Mouse (Mus musculus) heart, postnatal 0 days (tissue): ENCODE measurements around the gene D8Ertd738e. TPM values are rescaled to one million over a fixed set of nuclear protein-coding genes. Genes with fewer than 3 reads are reported as not detected.

Experiments
- ATAC-seq: fragments of 200-750 bp; cut with Nextera tagmentation; 2 replicates; pipeline ENCODE4 v1.8.0; 2017; ENCODE audit warnings: low read depth, moderate number of reproducible peaks, moderate library complexity; ENCODE audit not compliant: insufficient read depth
- DNase-seq: peaks from one replicate; pipeline ENCODE4 v3.0.0-alpha.2; 2016; ENCODE audit warnings: low spot score
- H3K27ac ChIP-seq: fragments of 300-500 bp; sonication (generic); 2 replicates; pipeline ENCODE4 v1.5.1; 2014; ENCODE audit warnings: low read depth, mild to moderate bottlenecking
- H3K27me3 ChIP-seq: fragments of 300-500 bp; sonication (generic); 2 replicates; pipeline ENCODE4 v1.6.1; 2014; ENCODE audit warnings: low read length, mixed read lengths; ENCODE audit not compliant: control insufficient read depth, insufficient read depth
- H3K36me3 ChIP-seq: fragments of 300-500 bp; sonication (generic); replicated peaks from 2 replicates; pipeline ENCODE4 v1.6.1; 2014; ENCODE audit warnings: low read length, mixed read lengths; ENCODE audit not compliant: control insufficient read depth, insufficient read depth
- H3K4me1 ChIP-seq: fragments of 300-500 bp; sonication (generic); 2 replicates; pipeline ENCODE4 v1.6.1; 2014; ENCODE audit warnings: antibody characterized with exemption; ENCODE audit not compliant: control insufficient read depth, insufficient read depth
- H3K4me2 ChIP-seq: fragments of 300-500 bp; sonication (generic); 2 replicates; pipeline ENCODE4 v1.6.1; 2014; ENCODE audit warnings: low read depth, mild to moderate bottlenecking, low read length, moderate library complexity
- H3K4me3 ChIP-seq: fragments of 300-500 bp; sonication (generic); 2 replicates; pipeline ENCODE4 v1.5.1; 2014; ENCODE audit warnings: low read depth, low read length
- H3K9ac ChIP-seq: fragments of 300-500 bp; sonication (generic); replicated peaks from 2 replicates; pipeline ENCODE4 v1.6.1; 2014; ENCODE audit warnings: low read depth, low read length, mixed read lengths
- H3K9me3 ChIP-seq: fragments of 300-500 bp; sonication (generic); replicated peaks from 2 replicates; pipeline ENCODE4 v1.6.1; 2016; ENCODE audit warnings: low read length; ENCODE audit not compliant: control insufficient read depth
- CTCF ChIP-seq: IDR thresholded peaks from 2 replicates; pipeline ENCODE4 v1.5.1; 2016; ENCODE audit warnings: antibody characterized with exemption, control low read depth, low read depth
- EP300 ChIP-seq: IDR thresholded peaks from 2 replicates; pipeline ENCODE4 v1.6.1; 2016; ENCODE audit warnings: antibody characterized with exemption, low read depth
- WGBS: fragments of 180-500 bp; shearing (Covaris S2); extraction: QIAGEN DNeasy Blood & Tissue Kit; methylation state at CpG from one replicate; pipeline ENCODE4 v1.1.7; 2014; 5-methylcytosine and 5-hydroxymethylcytosine counted together
- polyA plus RNA-seq: library from polyadenylated mRNA; unstranded; fragments of >200 nt; fragmentation: Nextera tagmentation; extraction: Ambion mirVana; gene quantifications from 2 replicates; pipeline ENCODE4 v1.2.1, GENCODE M21; 2015
- total RNA-seq: library from RNA; depleted of rRNA; stranded (reverse); fragments of >200 nt; gene quantifications from 2 replicates; pipeline ENCODE4 v1.2.3, GENCODE M21; 2014; ENCODE audit warnings: low replicate concordance; rRNA removed

Gene D8Ertd738e
- total RNA-seq: 90.3 and 93.2 TPM in 2 replicates
- 382 and 414 TPM in 2 replicates for polyA plus RNA-seq

GRCm38 (mm10) chr8:84249257-84250170, at the start of gene D8Ertd738e:
Gene D8Ertd738e, minus strand, starts transcription at chr8:84249719.
- peak within 1 kb of the TSS; percentile 73 for H3K9ac ChIP-seq
- peak; percentile 94 for ATAC-seq
- H3K36me3 ChIP-seq: peaks cover 67% of the 10 kb centered on the region
- DNase-seq: peak; percentile 94
- 3% methylated on average over 52 of the region's 52 CpGs for WGBS
- TF ChIP-seq EP300: peak; percentile 26; the same call in 1 of the 2 replicates
- no peak for TF ChIP-seq CTCF
- no peaks in the 10 kb centered on the region for H3K27me3 ChIP-seq
- H3K27ac ChIP-seq: peak within 1 kb of the TSS; percentile 85
- H3K4me1 ChIP-seq: no peaks in the 10 kb centered on the region
- H3K9me3 ChIP-seq: no peaks in the 10 kb centered on the region
- peak within 1 kb of the TSS; percentile 81 for H3K4me3 ChIP-seq
- peak within 1 kb of the TSS; percentile 87 for H3K4me2 ChIP-seq

- no peak for TF ChIP-seq CTCF
- TF ChIP-seq EP300: no peak
- no peak overlapping the region for H3K4me3 ChIP-seq
- H3K27me3 ChIP-seq: no peaks in the 10 kb centered on the region
- ATAC-seq (no peak), DNase-seq (no peak)
- no peak overlapping the region for H3K27ac ChIP-seq
- H3K4me2 ChIP-seq: no peak overlapping the region
- 0 out of 2 replicates have a peak, but pooled peaks cover 11% of the 10 kb centered on the region for H3K9me3 ChIP-seq
- 71% methylated on average over 5 of the region's 5 CpGs for WGBS
- H3K4me1 ChIP-seq: no peaks in the 10 kb centered on the region
- no peak overlapping the region for H3K9ac ChIP-seq
- H3K36me3 ChIP-seq: no peaks in the 10 kb centered on the region
These were observed 47.7 kb upstream of the D8Ertd738e start for GRCm38 (mm10) chr8:84297029-84297785.

- no peak for ATAC-seq
- Histone ChIP-seq H3K36me3 (no peaks in the 10 kb centered on the region), H3K4me2 (no peak overlapping the region), H3K9me3 (no peaks in the 10 kb centered on the region), H3K4me3 (no peak overlapping the region), H3K4me1 (no peaks in the 10 kb centered on the region), H3K27ac (no peak overlapping the region), H3K9ac (no peak overlapping the region), H3K27me3 (no peaks in the 10 kb centered on the region)
- peak; percentile 57 for DNase-seq
- 22% methylated on average over 8 of the region's 8 CpGs for WGBS
- no peak for TF ChIP-seq EP300
- peak; percentile 67 for TF ChIP-seq CTCF
These were observed 42.2 kb upstream of the D8Ertd738e start for GRCm38 (mm10) chr8:84291688-84292087.

GRCm38 (mm10) chr8:84291086-84291485, 41.6 kb upstream of the D8Ertd738e start:
- Histone ChIP-seq H3K4me2 (no peak overlapping the region), H3K36me3 (no peaks in the 10 kb centered on the region), H3K4me1 (no peaks in the 10 kb centered on the region), H3K4me3 (no peak overlapping the region), H3K9ac (no peak overlapping the region), H3K27me3 (no peaks in the 10 kb centered on the region), H3K9me3 (no peaks in the 10 kb centered on the region), H3K27ac (no peak overlapping the region)
- TF ChIP-seq EP300 (no peak), CTCF (no peak)
- no peak for DNase-seq
- 57% methylated on average over 5 of the region's 5 CpGs for WGBS
- no peak for ATAC-seq

GRCm38 (mm10) chr8:84288892-84289291, 39.4 kb upstream of the D8Ertd738e start:
- Histone ChIP-seq H3K27me3 (no peaks in the 10 kb centered on the region), H3K9me3 (no peaks in the 10 kb centered on the region), H3K4me3 (no peak overlapping the region), H3K4me2 (no peak overlapping the region), H3K9ac (no peak overlapping the region), H3K36me3 (no peaks in the 10 kb centered on the region), H3K27ac (no peak overlapping the region), H3K4me1 (no peaks in the 10 kb centered on the region)
- WGBS: 51% methylated on average over 2 of the region's 2 CpGs
- DNase-seq (no peak), ATAC-seq (no peak)
- peak; percentile 30 for TF ChIP-seq CTCF
- TF ChIP-seq EP300: no peak
